Mouse (Mus musculus): ENCODE data around the gene Slc39a11. TPM values are rescaled to one million over a fixed set of nuclear protein-coding genes. Genes with fewer than 3 reads are reported as not detected.
A peak's percentile ranks its signal among the peaks of the same experiment; 100 is the strongest.

The Slc39a11 gene
- polyA plus RNA-seq, 1 experiment = 16.9 TPM

GRCm38 (mm10) chr11:113471936-113472335 is 177.9 kb downstream of the Slc39a11 start:
- no peak for TF ChIP-seq CTCF (IDR thresholded peaks at IDR 0.05; ENCODE audit: insufficient read depth, low read length)
- TF ChIP-seq POLR2A (IDR thresholded peaks at IDR 0.05; ENCODE audit: borderline replicate concordance, extremely low read depth, low read depth, low read length) = no peak
- no peak for DNase-seq
- Histone ChIP-seq H3K4me3 (replicated peaks; ENCODE audit: extremely low read depth, low read depth, low read length) (no peak overlapping the region), H3K4me1 (ENCODE audit: control insufficient read depth, insufficient read depth, low read length) (no peaks in the 10 kb centered on the region)
- WGBS = 91% methylated on average over 9 of the region's 9 CpGs

GRCm38 (mm10) chr11:113469919-113470785 is 179.7 kb downstream of the Slc39a11 start:
- H3K4me3 ChIP-seq (replicated peaks; ENCODE audit: extremely low read depth, low read depth, low read length) = no peak overlapping the region
- 46% methylated on average over 17 of the region's 17 CpGs for WGBS
- no peak for DNase-seq
- TF ChIP-seq CTCF (IDR thresholded peaks at IDR 0.05; ENCODE audit: insufficient read depth, low read length) (no peak), POLR2A (IDR thresholded peaks at IDR 0.05; ENCODE audit: borderline replicate concordance, extremely low read depth, low read depth, low read length) (no peak)
- H3K4me1 ChIP-seq (ENCODE audit: control insufficient read depth, insufficient read depth, low read length) = no peaks in the 10 kb centered on the region

- H3K4me1 ChIP-seq (ENCODE audit: control insufficient read depth, insufficient read depth, low read length) = no peaks in the 10 kb centered on the region
- 77% methylated on average over 10 of the region's 10 CpGs for WGBS
- H3K4me3 ChIP-seq (replicated peaks; ENCODE audit: extremely low read depth, low read depth, low read length) = no peak overlapping the region
- DNase-seq = no peak
- TF ChIP-seq POLR2A (IDR thresholded peaks at IDR 0.05; ENCODE audit: borderline replicate concordance, extremely low read depth, low read depth, low read length) (no peak), CTCF (IDR thresholded peaks at IDR 0.05; ENCODE audit: insufficient read depth, low read length) (no peak)
These were observed 181.9 kb downstream of the Slc39a11 start for GRCm38 (mm10) chr11:113468016-113468415.

GRCm38 (mm10) chr11:113467313-113467811 is 182.5 kb downstream of the Slc39a11 start:
- no peak for DNase-seq
- 84% methylated on average over 12 of the region's 12 CpGs for WGBS
- TF ChIP-seq CTCF (IDR thresholded peaks at IDR 0.05; ENCODE audit: insufficient read depth, low read length) = no peak
- no peak for TF ChIP-seq POLR2A (IDR thresholded peaks at IDR 0.05; ENCODE audit: borderline replicate concordance, extremely low read depth, low read depth, low read length)
- H3K4me1 ChIP-seq (ENCODE audit: control insufficient read depth, insufficient read depth, low read length) = no peaks in the 10 kb centered on the region
- H3K4me3 ChIP-seq (replicated peaks; ENCODE audit: extremely low read depth, low read depth, low read length) = no peak overlapping the region

- no peak for DNase-seq
- H3K4me3 ChIP-seq (replicated peaks; ENCODE audit: extremely low read depth, low read depth, low read length) = no peak overlapping the region
- 99% methylated on average over 2 of the region's 2 CpGs for WGBS
These were observed 189.8 kb downstream of the Slc39a11 start for GRCm38 (mm10) chr11:113460118-113460517.

GRCm38 (mm10) chr11:113458582-113459210 is 191.2 kb downstream of the Slc39a11 start:
- H3K4me3 ChIP-seq (replicated peaks; ENCODE audit: extremely low read depth, low read depth, low read length) = no peak overlapping the region
- TF ChIP-seq CTCF (IDR thresholded peaks at IDR 0.05; ENCODE audit: insufficient read depth, low read length) = peak; percentile 32; the same call in 1 of the 2 replicates
- no peak for TF ChIP-seq POLR2A (IDR thresholded peaks at IDR 0.05; ENCODE audit: borderline replicate concordance, extremely low read depth, low read depth, low read length)
- WGBS = 72% methylated on average over 15 of the region's 15 CpGs
- DNase-seq = no peak
- H3K4me1 ChIP-seq (ENCODE audit: control insufficient read depth, insufficient read depth, low read length) = no peaks in the 10 kb centered on the region

More at GRCm38 (mm10) chr11:113460118-113460517, 189.8 kb downstream of the Slc39a11 start:
- no peak for TF ChIP-seq POLR2A (IDR thresholded peaks at IDR 0.05; ENCODE audit: borderline replicate concordance, extremely low read depth, low read depth, low read length)
- no peak for TF ChIP-seq CTCF (IDR thresholded peaks at IDR 0.05; ENCODE audit: insufficient read depth, low read length)
- H3K4me1 ChIP-seq (ENCODE audit: control insufficient read depth, insufficient read depth, low read length) = no peaks in the 10 kb centered on the region

GRCm38 (mm10) chr11:113452861-113453568 is 196.9 kb downstream of the Slc39a11 start:
- TF ChIP-seq POLR2A (IDR thresholded peaks at IDR 0.05; ENCODE audit: borderline replicate concordance, extremely low read depth, low read depth, low read length) = no peak
- TF ChIP-seq CTCF (IDR thresholded peaks at IDR 0.05; ENCODE audit: insufficient read depth, low read length) = no peak
- no peaks in the 10 kb centered on the region for H3K4me1 ChIP-seq (ENCODE audit: control insufficient read depth, insufficient read depth, low read length)
- DNase-seq = no peak
- 53% methylated on average over 16 of the region's 16 CpGs for WGBS
- H3K4me3 ChIP-seq (replicated peaks; ENCODE audit: extremely low read depth, low read depth, low read length) = no peak overlapping the region

GRCm38 (mm10) chr11:113451301-113451700 is 198.6 kb downstream of the Slc39a11 start:
- WGBS = 80% methylated on average over 10 of the region's 10 CpGs
- Histone ChIP-seq H3K4me3 (replicated peaks; ENCODE audit: extremely low read depth, low read depth, low read length) (no peak overlapping the region), H3K4me1 (ENCODE audit: control insufficient read depth, insufficient read depth, low read length) (no peaks in the 10 kb centered on the region)
- TF ChIP-seq POLR2A (IDR thresholded peaks at IDR 0.05; ENCODE audit: borderline replicate concordance, extremely low read depth, low read depth, low read length) (no peak), CTCF (IDR thresholded peaks at IDR 0.05; ENCODE audit: insufficient read depth, low read length) (no peak)
- no peak for DNase-seq

- WGBS = 74% methylated on average over 4 of the region's 4 CpGs
- no peaks in the 10 kb centered on the region for H3K4me1 ChIP-seq (ENCODE audit: control insufficient read depth, insufficient read depth, low read length)
- H3K4me3 ChIP-seq (replicated peaks; ENCODE audit: extremely low read depth, low read depth, low read length) = no peak overlapping the region
- no peak for DNase-seq
- TF ChIP-seq CTCF (IDR thresholded peaks at IDR 0.05; ENCODE audit: insufficient read depth, low read length) (no peak), POLR2A (IDR thresholded peaks at IDR 0.05; ENCODE audit: borderline replicate concordance, extremely low read depth, low read depth, low read length) (no peak)
These were observed 199.2 kb downstream of the Slc39a11 start for GRCm38 (mm10) chr11:113450665-113451064.
